Mouse (Mus musculus): ENCODE results near the gene Igsf6.

DNA sequence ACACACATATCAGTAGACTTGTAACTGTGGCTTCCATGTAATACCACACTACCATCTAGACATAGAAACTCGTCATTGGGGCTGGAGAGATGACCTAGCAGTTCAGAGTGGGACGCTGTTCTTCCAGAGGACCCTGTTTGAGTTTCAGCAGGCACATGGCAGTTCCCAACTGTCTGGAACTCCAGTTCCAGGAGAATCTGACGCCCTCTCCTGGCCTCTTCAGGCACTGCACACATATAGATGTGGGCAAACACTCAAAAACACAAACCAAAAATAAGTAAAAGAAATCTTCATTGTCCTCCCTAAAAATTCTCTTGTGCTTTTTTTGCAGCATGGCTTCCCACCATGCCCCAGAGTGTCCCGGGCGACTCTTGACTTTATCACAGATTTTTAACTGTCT lies 14.4 kb upstream of the Igsf6 start:
- TF ChIP-seq CTCF (IDR thresholded peaks at IDR 0.05; ENCODE audit: borderline replicate concordance, insufficient read depth, low read depth, low read length) (0 out of 2 replicates have a peak, but pooled peaks have one; percentile 3), POLR2A (IDR thresholded peaks at IDR 0.05; ENCODE audit: borderline replicate concordance, insufficient read depth, low read length) (no peak)
